Mouse (Mus musculus) naive thymus-derived CD4-positive, alpha-beta T cell, adult 2 months (primary cell): ENCODE results near the gene Wfdc15a.
A peak's percentile ranks its signal among the peaks of the same experiment; 100 is the strongest.

ENCODE experiments used
- DNase-seq: peaks from one replicate; pipeline ENCODE4 v3.0.0-alpha.2; 2011; ENCODE audit warnings: low read depth

Wfdc15a gene

GRCm38 (mm10) chr2:164177831-164178230 lies 22.1 kb downstream of the Wfdc15a start:
- no peak for DNase-seq

- DNase-seq: no peak
Observed at GRCm38 (mm10) chr2:164175850-164176249, 24.1 kb downstream of the Wfdc15a start.

GRCm38 (mm10) chr2:164174649-164175395 lies 25.1 kb downstream of the Wfdc15a start:
- DNase-seq: no peak

- DNase-seq: no peak
Observed at GRCm38 (mm10) chr2:164173394-164173793, 26.5 kb downstream of the Wfdc15a start.

- no peak for DNase-seq
Observed at GRCm38 (mm10) chr2:164170902-164171301, 29.0 kb downstream of the Wfdc15a start, which contains the start of gene Kcns1. Gene Kcns1, minus strand, starts transcription at chr2:164171113.

DNA sequence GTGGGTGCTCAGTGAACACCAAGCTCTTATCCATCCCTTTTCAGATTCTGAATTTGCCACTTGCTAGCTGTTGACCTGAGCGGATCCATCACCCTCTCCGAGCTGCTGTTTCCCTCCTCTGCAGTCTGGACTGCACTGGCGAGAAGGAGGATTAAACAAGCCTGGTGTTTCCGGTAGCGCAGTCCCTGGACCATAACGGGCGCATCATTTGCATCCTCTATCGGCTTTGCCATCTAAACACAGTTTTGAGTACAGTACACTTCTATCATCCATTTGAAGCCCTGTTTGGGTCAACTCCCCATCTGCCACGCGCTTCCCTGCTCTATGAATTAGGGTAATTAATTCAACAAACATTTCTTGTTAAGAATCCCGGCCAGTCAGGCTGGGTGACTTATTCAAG lies 29.6 kb downstream of the Wfdc15a start:
- DNase-seq: no peak

DNA sequence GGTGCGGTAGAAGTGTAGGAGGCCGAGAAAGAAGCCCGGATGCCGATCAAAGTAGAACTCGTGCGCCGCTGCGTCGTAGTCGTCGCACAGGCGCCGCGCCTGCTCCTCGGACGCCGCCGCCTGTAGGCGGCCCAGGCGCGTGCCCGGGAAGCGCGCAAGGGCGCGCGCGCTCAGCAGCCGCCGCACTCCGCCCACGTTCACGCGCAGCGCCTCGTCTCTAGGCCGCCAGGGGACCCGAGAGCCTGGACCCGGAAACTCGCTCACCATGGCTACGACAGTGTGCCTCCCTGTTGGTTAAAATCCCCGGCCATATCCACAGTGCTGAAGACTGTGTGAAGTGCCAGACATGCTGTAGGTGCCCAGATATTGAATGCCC lies 31.4 kb downstream of the Wfdc15a start:
- peak; percentile 53 for DNase-seq

DNA sequence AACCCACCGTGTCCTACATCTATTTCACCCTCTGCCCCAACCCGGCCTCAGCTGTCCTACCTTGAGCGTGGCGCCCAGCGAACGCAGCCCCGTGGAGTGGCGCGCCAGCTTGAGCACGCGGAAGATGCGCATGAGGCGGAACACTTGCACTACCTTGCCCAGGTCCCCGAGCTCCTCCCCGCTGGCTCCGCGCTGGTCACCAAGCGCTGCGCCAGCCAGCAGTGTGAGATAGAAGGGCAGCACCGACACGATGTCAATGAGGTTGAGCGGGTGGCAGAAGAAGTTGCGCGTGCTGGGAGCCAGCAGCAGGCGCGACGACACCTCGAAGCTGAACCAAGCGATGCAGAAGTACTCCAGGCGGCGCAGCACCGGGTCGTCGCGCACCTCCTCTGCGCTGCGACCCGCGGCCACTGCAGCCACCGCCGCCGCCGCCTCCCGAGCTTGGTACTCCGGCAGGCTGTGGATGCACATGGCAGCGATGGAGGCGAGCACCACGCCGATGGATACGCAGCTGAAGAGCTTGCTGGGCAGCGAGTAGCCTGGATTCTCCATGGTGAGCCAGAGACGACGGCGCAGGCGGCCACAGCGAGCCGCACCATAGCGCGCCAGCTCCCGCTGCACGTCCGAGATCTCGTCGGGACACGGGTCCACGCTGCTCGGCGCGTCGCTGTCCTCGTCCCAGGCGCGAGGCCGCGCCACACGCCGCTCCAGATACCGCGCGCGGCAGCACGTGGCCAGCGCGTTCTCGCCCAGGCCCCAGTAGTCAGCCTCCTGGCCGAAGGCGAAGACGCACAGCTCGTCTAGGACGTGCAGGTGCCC lies 32.0 kb downstream of the Wfdc15a start:
- no peak for DNase-seq

- no peak for DNase-seq
Observed at GRCm38 (mm10) chr2:164164941-164165340, 35.0 kb downstream of the Wfdc15a start.

DNA sequence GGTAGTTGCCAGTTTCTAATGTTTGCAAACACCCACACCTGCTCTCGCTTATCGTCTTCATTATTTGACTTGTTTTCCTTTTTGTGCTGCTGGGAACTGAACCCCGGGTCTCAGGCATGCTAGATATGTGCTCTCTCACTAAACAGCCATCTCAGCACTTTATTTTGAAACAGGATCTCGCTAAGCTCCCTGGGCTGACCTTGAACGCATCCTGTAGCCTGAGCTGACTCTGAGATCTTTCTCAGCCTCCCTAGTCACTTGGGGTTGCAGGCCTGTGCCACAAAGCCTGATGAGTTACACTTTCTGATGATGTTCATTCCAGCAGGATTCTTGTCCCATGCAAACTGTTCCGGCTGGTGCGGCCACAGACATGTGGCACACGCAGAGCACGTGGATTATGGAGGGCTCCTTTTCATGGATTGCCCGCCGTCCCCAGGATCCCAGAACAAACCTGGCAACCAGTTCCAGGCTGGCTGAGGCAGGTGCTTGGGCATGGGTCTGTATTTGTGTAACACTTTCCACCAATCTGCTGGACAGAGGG lies 38.3 kb downstream of the Wfdc15a start:
- DNase-seq: no peak

GRCm38 (mm10) chr2:164158838-164159237 lies 41.1 kb downstream of the Wfdc15a start:
- DNase-seq: no peak

GRCm38 (mm10) chr2:164156158-164156557 lies 43.8 kb downstream of the Wfdc15a start:
- no peak for DNase-seq

DNA sequence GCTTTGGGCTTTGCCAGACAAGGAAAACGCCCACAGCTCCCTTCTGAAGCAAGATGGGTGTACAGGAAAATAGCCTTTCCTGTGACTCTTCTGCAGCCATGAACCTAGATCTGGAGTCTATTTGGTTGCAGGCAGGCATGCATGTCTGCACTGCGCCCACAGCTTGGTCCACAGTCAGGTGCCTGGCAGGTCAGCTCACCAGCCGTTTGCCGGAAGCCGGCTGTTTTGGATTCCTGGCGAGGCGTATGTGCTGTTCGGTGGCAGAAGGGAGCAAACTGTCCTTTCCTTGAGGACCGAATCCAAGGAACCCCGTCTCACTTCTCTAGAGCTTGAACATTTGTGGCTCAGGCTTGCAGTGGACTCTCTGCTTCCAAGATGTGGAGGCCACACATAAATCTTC lies 45.9 kb downstream of the Wfdc15a start:
- no peak for DNase-seq

DNA sequence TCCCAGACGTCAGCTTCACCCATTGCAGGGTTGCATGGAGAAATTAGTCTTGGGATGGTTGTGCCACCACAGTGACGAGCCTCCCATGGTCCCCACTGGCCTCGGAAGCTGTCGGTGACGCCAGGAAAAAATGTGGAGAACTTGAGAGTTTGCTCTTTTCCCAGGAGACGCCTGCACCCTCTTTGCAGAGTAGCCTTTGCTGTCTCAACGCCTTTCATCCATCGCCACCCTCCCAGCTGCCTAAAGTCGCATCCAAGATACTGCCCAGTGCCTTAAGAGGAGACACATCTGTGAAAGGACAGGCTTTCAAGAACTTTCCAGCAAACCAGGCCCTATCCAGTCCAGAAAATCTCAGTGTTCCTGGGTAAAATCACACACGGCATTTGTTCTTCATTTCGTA lies 47.6 kb downstream of the Wfdc15a start:
- DNase-seq: no peak

DNA sequence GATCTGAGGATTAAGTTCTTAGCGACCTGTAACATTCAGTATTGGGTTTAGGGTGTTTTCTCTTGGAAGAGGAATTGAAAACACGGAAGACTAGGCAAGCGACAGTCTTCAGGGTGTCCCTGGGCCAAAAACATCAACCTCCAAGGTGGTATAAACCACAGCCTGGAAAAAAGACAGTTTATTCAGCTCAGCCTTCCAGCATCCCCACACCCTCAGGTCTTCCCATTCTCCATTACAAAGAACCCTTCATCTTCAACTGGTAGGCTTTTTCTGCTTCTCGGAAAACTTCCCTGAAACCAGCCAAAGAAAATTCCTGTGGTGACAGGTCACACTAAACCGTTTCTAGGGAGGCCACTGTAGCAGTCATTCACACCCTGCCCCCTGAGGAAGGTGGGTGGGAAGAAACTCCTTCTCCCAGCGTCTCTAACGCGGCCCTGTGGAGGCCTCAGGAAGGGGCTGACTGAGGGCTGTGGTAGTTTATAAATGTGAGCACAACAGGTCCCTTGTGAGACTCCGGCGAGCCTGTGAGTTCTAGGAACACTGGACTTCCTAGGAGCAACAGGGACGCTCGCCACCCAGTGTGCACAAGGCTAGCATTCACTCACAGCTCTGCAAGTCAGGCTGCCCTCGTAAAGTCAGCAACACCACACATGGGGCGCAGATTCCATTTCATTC lies 49.7 kb downstream of the Wfdc15a start:
- DNase-seq: no peak
